Mouse (Mus musculus): Measurements from ENCODE around the gene Myo1g. TPM values are rescaled to one million over a fixed set of nuclear protein-coding genes. Genes with fewer than 3 reads are reported as not detected.
A peak's percentile ranks its signal among the peaks of the same experiment; 100 is the strongest.
"Not testable (repeated sequence)": the region's sequence is repeated elsewhere in the genome, so short reads cannot be mapped to it uniquely, and the experiment has no call there.

Myo1g gene
- polyA plus RNA-seq, 1 experiment from 2014 or later = 0.85 TPM

DNA sequence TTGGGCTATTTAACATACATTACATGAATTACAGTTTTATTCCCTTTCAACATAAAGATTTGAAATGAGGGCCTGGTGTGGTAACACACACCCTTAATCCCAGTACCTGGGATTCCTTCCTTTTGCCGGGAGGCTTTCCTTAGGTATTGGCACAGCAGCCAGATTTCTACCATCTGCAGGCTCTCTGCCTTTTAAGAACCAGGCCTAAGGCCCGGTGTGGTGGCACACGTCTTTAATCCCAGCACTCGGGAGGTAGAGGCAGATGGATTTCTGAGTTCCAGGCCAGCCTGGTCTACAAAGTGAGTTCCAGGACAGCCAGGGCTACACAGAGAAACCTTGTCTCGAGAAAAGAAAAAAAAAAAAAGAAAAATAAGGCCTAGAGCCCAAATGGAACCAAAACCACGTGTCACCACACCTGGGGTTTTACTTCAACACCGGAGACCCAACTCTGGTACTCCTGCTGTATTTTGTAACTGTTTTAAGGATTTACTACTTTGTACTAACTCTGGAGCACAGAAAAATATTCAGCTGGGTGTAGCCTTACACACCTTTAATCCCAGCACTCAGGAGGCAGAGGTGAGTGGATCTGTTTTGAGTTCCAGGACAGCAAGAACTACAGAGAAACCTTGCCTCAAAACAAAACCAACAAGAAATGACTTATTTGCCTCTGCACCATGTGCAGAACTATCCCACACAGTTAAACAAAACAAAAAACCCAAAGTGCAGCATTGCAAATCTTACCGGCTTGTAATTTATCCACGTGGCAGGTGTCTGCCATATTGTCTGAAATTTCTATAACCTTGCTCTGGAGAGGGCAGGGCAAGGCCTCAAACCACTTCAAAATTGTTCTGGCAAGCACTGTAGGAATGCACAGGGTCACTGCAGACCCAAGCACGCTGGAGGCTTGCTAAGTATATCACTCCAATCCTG is 6.8 kb upstream of the Myo1g start:
- no peaks in the 10 kb centered on the region for H3K9me3 ChIP-seq (ENCODE audit: control insufficient read depth, low read length)
- 9% methylated on average over 10 of the region's 10 CpGs for whole genome bisulfite sequencing
- H3K36me3 ChIP-seq (ENCODE audit: control insufficient read depth, insufficient read depth, low read length) = peaks cover 13% of the 10 kb centered on the region
- TF ChIP-seq EP300 (optimal IDR thresholded peaks at IDR 0.05) (no peak), CTCF (IDR thresholded peaks at IDR 0.05; ENCODE audit: low read depth) (no peak)
- H3K27me3 ChIP-seq (ENCODE audit: control insufficient read depth, insufficient read depth, low read length) = no peaks in the 10 kb centered on the region
- H3K4me3 ChIP-seq (ENCODE audit: low read depth, low read length) = peak overlapping the region; percentile 53
- ATAC-seq (ENCODE audit: low FRiP score, low TSS enrichment) (no peak; the same call in 1 of the 2 replicates), DNase-seq (ENCODE audit: low spot score) (no peak)
- H3K27ac ChIP-seq (replicated peaks) = peak overlapping the region; percentile 90
- H3K4me2 ChIP-seq (replicated peaks; ENCODE audit: low read depth) = peak overlapping the region; percentile 70
- H3K4me1 ChIP-seq (replicated peaks; ENCODE audit: control insufficient read depth, insufficient read depth) = no peaks in the 10 kb centered on the region
- H3K9ac ChIP-seq (ENCODE audit: low read length) = peak overlapping the region; percentile 75

DNA sequence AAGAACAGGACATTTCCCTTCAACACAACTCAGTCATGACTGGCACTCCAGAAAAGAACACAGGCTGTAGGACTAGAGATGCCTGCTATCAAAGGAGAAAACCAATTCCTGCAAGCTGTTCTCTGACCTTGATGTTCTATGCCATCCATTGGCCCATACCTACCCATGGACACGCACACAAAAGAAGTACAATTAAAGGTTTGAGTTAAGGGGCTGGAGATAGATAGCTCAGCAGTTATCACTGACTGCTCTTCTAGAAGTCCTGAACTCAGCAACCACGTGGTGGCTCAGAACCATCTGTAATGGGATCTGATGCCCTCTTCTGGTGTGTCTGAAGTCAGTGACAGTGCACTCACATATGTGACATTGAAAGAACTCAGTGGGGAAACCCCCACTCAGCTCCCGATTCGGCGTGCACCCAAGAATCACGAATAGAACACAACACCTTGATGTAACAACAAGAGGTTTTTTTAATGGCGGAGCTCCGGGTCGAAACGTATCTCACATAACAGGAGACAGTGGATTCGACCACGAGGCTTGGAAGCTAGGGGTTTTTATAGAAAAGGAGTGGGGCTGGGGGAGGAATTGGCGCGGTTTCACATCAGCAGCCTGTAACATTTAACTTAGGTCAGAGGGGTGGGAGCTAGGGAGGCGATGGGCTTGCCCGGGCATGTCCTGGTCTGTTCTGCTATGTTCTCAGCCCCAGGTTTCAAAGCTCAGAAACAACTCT is 5.9 kb upstream of the Myo1g start:
- not testable (repeated sequence) for H3K9me3 ChIP-seq (ENCODE audit: control insufficient read depth, low read length); ATAC-seq (ENCODE audit: low FRiP score, low TSS enrichment); DNase-seq (ENCODE audit: low spot score); H3K27ac ChIP-seq (replicated peaks); H3K27me3 ChIP-seq (ENCODE audit: control insufficient read depth, insufficient read depth, low read length); H3K4me1 ChIP-seq (replicated peaks; ENCODE audit: control insufficient read depth, insufficient read depth)
- Histone ChIP-seq H3K9ac (ENCODE audit: low read length) (peak overlapping the region; percentile 75; the same call in 1 of the 2 replicates), H3K36me3 (ENCODE audit: control insufficient read depth, insufficient read depth, low read length) (peaks cover 13% of the 10 kb centered on the region), H3K4me3 (ENCODE audit: low read depth, low read length) (peak overlapping the region; percentile 53), H3K4me2 (replicated peaks; ENCODE audit: low read depth) (peak overlapping the region; percentile 70)
- 48% methylated on average over 10 of the region's 16 CpGs for WGBS
- peak; percentile 28; the same call in 1 of the 2 replicates for TF ChIP-seq CTCF (IDR thresholded peaks at IDR 0.05; ENCODE audit: low read depth)

DNA sequence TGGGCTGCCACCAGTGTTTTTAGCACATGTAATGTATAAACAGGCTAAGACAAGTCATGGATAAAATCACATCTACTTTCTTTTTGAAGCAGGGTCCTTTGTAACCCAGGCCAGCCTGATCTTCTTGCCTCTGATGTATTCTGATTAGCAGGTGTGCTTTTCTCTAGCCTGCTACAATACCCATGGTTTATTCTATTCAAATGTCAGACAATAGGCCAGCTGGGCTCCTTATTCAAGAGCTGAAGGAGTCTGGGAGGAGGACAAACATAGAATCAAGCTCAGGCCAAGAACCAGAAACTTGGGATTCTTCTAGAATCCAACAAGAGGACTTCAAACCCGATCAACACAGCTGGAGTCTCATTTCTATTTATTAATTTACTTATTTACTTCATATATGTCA is 4.5 kb upstream of the Myo1g start:
- Histone ChIP-seq H3K9me3 (ENCODE audit: control insufficient read depth, low read length) (no peaks in the 10 kb centered on the region), H3K4me3 (ENCODE audit: low read depth, low read length) (no peak overlapping the region), H3K27ac (replicated peaks) (no peak overlapping the region), H3K36me3 (ENCODE audit: control insufficient read depth, insufficient read depth, low read length) (peaks cover 13% of the 10 kb centered on the region), H3K27me3 (ENCODE audit: control insufficient read depth, insufficient read depth, low read length) (no peaks in the 10 kb centered on the region), H3K4me2 (replicated peaks; ENCODE audit: low read depth) (no peak overlapping the region), H3K9ac (ENCODE audit: low read length) (no peak overlapping the region), H3K4me1 (replicated peaks; ENCODE audit: control insufficient read depth, insufficient read depth) (no peaks in the 10 kb centered on the region)
- 73% methylated on average over 1 of the region's 1 CpGs for WGBS
- DNase-seq (ENCODE audit: low spot score) (no peak), ATAC-seq (ENCODE audit: low FRiP score, low TSS enrichment) (no peak)
- TF ChIP-seq EP300 (optimal IDR thresholded peaks at IDR 0.05) = no peak
- TF ChIP-seq CTCF (IDR thresholded peaks at IDR 0.05; ENCODE audit: low read depth) = no peak

DNA sequence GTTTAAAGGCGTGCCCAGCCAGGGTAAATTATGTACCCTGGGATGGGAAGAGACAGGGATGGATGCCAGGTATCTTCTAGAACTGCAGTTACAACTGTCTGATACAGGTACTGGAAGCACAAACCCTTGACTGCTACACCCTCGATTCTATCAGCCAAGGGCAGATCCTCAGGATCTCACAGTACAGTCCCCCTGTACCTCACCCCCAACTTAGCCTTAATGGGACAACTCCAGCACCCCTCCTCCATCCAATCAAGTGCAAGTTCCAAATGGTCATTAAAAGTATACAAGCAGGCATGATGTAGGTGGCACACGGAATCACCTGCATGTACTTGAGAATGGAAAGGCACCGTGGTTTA is 4.1 kb upstream of the Myo1g start:
- H3K27ac ChIP-seq (replicated peaks) = no peak overlapping the region
- H3K4me2 ChIP-seq (replicated peaks; ENCODE audit: low read depth) = no peak overlapping the region
- no peaks in the 10 kb centered on the region for H3K27me3 ChIP-seq (ENCODE audit: control insufficient read depth, insufficient read depth, low read length)
- TF ChIP-seq CTCF (IDR thresholded peaks at IDR 0.05; ENCODE audit: low read depth) (no peak), EP300 (optimal IDR thresholded peaks at IDR 0.05) (no peak)
- H3K9ac ChIP-seq (ENCODE audit: low read length) = no peak overlapping the region
- DNase-seq (ENCODE audit: low spot score) (no peak), ATAC-seq (ENCODE audit: low FRiP score, low TSS enrichment) (no peak)
- no peaks in the 10 kb centered on the region for H3K4me1 ChIP-seq (replicated peaks; ENCODE audit: control insufficient read depth, insufficient read depth)
- no peaks in the 10 kb centered on the region for H3K9me3 ChIP-seq (ENCODE audit: control insufficient read depth, low read length)
- WGBS = 76% methylated on average over 4 of the region's 4 CpGs
- no peak overlapping the region for H3K4me3 ChIP-seq (ENCODE audit: low read depth, low read length)
- peaks cover 13% of the 10 kb centered on the region for H3K36me3 ChIP-seq (ENCODE audit: control insufficient read depth, insufficient read depth, low read length)

DNA sequence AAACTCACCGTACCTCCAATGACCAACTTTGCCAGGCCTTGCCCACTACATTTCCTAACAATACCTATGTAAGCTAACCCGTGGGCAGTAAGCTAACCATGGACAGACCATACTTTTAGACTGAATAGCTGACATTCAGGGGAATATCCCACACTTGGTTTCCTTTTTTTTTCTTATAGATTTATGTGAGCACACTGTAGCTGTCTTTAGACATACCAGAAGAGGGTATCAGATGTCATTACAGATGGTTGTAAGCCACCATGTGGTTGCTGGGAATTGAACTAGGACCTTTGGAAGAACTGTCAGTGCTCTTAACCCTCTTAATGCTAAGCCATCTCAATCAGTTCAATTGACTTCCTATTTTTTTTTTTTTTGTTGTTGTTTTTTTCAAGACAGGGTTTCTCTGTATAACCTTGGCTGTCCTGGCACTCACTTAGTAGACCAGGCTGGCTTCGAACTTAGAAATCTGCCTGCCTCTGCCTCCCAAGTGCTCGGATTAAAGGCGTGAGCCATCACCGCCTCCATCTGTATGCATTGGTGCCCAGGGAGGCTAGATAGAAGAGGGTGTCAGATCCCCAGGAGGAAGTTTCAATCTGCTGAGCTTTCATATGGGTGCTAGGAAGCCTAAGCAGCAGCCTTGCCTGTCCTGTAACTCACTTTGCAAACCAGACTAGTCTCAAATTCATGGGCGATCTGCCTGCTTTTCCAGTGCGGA is 3.6 kb upstream of the Myo1g start:
- Histone ChIP-seq H3K9me3 (ENCODE audit: control insufficient read depth, low read length) (no peaks in the 10 kb centered on the region), H3K4me2 (replicated peaks; ENCODE audit: low read depth) (no peak overlapping the region), H3K27me3 (ENCODE audit: control insufficient read depth, insufficient read depth, low read length) (no peaks in the 10 kb centered on the region), H3K9ac (ENCODE audit: low read length) (no peak overlapping the region), H3K4me1 (replicated peaks; ENCODE audit: control insufficient read depth, insufficient read depth) (no peaks in the 10 kb centered on the region), H3K27ac (replicated peaks) (no peak overlapping the region), H3K36me3 (ENCODE audit: control insufficient read depth, insufficient read depth, low read length) (peaks cover 13% of the 10 kb centered on the region), H3K4me3 (ENCODE audit: low read depth, low read length) (no peak overlapping the region)
- no peak for ATAC-seq (ENCODE audit: low FRiP score, low TSS enrichment)
- 87% methylated on average over 8 of the region's 8 CpGs for WGBS
- no peak for DNase-seq (ENCODE audit: low spot score)
- no peak for TF ChIP-seq EP300 (optimal IDR thresholded peaks at IDR 0.05)

Measured in stomach, postnatal 0 days (tissue).